Mouse (Mus musculus) brown adipose tissue, adult 24 weeks (tissue): ENCODE measurements around the gene Tac4. TPM values are rescaled to one million over a fixed set of nuclear protein-coding genes. Genes with fewer than 3 reads are reported as not detected.
A peak's percentile ranks its signal among the peaks of the same experiment; 100 is the strongest.

Experiments used
- H3K27ac ChIP-seq: fragments of 200-500 bp; replicated peaks from 2 replicates; pipeline ENCODE4 v1.5.1; 2012; ENCODE audit warnings: low read depth, mild to moderate bottlenecking, low read length
- H3K4me1 ChIP-seq: fragments of 200-500 bp; 2 replicates; pipeline ENCODE4 v1.6.1; 2012; ENCODE audit warnings: low read length, mixed read lengths; ENCODE audit not compliant: control insufficient read depth, insufficient read depth, insufficient read length
- H3K4me3 ChIP-seq: fragments of 200-500 bp; 2 replicates; pipeline ENCODE4 v1.5.1; 2012; ENCODE audit warnings: low read depth, mild to moderate bottlenecking, low read length, moderate library complexity; ENCODE audit not compliant: insufficient read depth
- polyA plus RNA-seq: library from polyadenylated mRNA; stranded (reverse); fragments of >200 nt; gene quantifications from 2 replicates; pipeline ENCODE4 v1.2.4, GENCODE M21; 2012; ENCODE audit not compliant: missing spikeins, insufficient read depth, insufficient read length

The Tac4 gene
- polyA plus RNA-seq, 1 experiment: not detected

DNA sequence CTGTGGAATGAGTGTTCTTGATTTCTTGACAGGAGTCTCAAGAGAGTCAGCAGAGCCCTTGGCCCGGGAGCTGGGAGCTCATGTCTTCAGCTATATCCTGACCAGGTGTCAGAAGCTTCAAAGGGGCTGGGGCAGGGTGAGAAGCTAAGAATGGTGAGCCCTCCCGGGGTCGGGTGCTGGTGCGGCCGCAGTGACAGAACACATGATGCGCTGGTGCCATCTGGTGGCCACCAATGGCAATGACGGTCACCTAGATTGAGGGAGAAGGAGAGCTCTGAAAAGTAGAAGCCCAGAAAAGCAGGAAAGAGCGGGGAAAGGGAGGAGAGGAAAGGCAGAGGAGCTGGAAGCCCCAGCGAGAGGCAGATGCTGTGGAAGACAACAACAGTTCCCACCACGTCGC, 10.0 kb upstream of the Tac4 start:
- H3K4me3 ChIP-seq: no peak overlapping the region
- no peaks in the 10 kb centered on the region for H3K4me1 ChIP-seq
- H3K27ac ChIP-seq: no peak overlapping the region

DNA sequence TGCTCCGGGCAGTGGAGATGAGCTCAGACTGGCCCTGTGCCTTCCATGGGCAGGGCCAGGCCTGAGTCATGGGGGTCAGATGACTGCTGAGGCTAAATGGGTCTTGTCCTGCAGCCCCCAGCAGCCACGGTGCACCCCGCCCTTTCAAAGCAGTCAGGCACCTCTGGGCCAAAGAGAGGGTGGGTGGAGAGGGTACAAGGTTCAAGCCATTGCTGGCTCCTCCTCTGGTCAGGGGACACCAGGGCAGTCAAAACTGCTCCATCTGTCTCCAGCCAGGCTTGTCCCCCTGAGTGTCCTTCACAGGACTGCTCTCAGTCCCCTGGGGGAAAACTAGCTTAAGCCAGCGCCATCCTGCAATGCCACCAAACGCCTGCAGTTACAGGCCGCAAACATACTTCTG, 9.2 kb upstream of the Tac4 start:
- H3K27ac ChIP-seq: no peak overlapping the region
- no peaks in the 10 kb centered on the region for H3K4me1 ChIP-seq
- H3K4me3 ChIP-seq: no peak overlapping the region

DNA sequence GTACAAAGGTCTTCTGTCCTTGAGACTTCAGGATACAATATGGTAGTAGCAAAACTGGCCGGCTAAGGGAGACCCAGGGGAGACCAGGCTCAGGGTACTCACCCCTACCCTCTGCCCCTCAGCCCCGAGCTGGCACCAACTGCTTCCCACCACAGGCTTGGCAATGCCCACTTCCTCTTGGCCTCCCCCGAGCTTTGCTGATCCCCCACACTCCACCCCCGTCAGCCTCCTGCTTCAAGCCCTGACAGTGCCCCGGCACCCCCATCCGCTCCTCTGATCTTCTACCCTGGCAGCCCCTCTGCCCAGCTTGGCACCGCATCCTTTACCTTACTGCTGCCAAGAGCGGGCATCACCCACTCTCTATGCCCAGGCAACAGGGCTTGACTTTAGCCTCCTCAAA, 7.2 kb upstream of the Tac4 start:
- H3K4me1 ChIP-seq: no peaks in the 10 kb centered on the region
- no peak overlapping the region for H3K4me3 ChIP-seq
- H3K27ac ChIP-seq: no peak overlapping the region

DNA sequence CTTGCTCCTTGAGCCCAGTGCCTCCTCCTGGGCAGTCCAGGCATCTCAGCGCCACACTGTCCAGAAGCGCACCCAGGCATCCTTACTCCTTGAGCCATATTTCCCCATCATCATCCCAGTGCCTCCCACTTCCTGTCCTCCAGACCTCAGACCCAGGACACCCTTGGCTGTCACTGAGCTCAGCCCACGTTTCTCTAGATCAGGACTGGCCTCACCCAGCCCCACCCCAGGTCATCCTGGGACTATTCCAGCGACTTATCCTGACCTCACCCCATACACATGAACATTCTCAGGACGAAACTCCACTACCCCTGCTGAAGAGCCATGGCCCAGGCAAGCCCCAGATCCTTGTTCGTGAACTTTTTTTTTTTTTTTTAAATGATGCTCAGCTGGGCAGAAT, 5.6 kb upstream of the Tac4 start:
- no peaks in the 10 kb centered on the region for H3K4me1 ChIP-seq

DNA sequence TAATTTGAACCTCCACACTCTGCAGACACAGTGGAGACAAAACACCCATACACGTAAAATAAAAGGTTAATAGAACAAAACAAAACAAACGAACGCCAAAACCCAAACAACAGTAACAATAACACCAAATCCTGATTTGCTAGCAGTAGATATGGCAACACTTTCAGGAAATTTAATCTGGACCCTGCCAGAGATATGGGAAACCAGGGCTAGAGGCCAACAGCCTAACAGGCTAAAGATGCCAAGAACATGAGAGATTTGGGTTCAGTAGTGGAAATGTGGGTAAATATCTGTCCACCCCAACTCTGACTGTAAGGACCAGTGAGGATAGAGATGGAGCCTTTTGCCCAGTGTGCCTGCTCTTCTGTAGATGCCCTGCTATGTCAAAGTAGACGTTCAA, 3.4 kb upstream of the Tac4 start:
- no peaks in the 10 kb centered on the region for H3K4me1 ChIP-seq
- no peak overlapping the region for H3K27ac ChIP-seq
- H3K4me3 ChIP-seq: no peak overlapping the region

More for the DNA sequence above, 5.6 kb upstream of the Tac4 start:
- Histone ChIP-seq H3K27ac (no peak overlapping the region), H3K4me3 (no peak overlapping the region)

DNA sequence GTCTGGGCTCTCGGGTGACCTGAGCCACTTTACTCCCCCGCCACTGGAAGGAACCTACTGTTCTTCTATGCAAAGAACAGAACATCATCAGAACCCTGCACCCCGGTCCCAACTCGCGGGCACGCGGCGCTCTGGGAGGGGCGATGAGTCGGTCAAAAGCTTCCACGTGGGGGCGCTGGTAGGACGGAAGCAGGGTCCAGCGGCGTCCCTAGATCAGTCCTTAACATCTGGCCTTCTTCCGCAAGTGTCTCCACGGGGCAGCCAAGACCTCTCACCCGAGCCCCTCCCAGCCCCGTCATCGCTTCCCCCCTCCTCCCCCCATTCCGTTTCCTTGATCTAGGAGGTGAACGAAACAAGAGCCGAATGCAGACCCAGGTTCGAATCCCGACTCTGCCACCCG, 2.8 kb upstream of the Tac4 start:
- Histone ChIP-seq H3K4me3 (peak overlapping the region; percentile 78), H3K27ac (peak overlapping the region; percentile 38)

DNA sequence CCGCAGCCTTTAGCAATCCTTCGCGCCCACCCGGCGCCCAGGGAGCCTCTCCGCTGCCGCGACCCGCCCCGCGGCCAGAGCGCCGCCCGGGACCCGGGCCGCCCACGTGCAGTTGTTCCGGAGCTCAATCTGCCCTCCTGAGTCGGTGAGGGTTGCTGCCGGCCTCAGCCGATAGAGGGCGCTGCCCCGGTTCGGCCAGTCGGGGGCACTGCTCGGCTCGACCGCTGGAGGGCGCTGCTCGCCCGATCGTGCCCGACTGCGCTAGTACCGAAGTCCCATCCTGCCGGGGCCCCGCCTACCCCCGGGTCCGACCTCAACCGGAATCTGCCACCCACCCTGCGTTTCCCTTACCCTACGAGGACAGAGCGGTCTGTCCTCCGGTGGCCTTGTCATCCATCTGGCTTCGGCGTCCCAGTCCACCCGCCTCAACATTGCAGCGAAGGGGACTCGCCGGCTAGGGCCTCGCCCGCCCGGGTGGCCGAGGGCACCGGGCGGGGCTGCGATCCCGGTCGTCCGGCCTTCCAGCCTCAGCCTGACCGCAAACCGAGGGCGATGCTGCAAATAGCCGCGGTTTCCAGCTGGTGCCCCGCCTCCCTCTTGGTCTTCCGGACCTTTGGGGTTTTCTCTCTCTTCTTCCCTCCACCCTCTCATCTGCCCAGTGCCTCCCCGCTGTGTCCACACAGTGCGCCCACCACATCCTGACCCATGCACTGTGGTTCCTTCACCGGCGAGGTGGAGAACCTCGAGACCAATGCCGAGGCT, 2.1 kb upstream of the Tac4 start:
- Histone ChIP-seq H3K4me3 (peak overlapping the region; percentile 78), H3K4me1 (peaks cover 5% of the 10 kb centered on the region), H3K27ac (peak overlapping the region; percentile 73)

More for the DNA sequence above, 2.8 kb upstream of the Tac4 start:
- H3K4me1 ChIP-seq: no peaks in the 10 kb centered on the region

DNA sequence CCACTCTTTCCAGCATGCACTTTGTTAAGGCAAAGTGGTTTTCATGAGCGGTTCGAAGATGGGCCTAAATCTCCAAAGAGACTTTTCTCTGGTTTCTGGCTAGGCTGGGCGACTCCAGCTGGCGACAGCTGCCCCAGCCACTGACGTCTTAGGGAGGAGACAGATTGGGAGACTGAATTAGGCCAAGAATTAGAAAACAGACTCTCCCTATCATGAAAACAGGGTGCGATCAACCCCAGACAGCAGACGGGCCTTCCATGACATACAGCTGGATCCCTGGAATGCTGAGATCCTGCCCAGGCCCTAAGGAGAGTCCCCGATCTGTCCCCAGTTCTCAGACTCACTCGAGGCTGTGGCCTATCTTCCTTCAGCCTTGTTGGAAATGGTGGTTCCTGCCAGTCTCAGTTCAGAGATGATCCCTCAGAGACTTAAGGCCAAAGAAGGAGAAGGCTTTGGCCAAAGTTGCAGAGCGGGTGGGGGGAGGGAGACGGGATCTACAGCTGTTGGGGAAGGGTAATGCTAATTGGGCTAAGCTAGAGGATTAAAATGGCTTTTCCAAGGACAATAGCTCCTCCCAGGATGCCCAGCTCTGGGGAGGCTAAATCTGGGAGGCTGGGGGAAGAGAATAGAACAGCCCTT, 2.6 kb downstream of the Tac4 start:
- no peak overlapping the region for H3K4me3 ChIP-seq
- H3K27ac ChIP-seq: peak overlapping the region; percentile 59; the same call in 1 of the 2 replicates
- peaks cover 5% of the 10 kb centered on the region for H3K4me1 ChIP-seq

DNA sequence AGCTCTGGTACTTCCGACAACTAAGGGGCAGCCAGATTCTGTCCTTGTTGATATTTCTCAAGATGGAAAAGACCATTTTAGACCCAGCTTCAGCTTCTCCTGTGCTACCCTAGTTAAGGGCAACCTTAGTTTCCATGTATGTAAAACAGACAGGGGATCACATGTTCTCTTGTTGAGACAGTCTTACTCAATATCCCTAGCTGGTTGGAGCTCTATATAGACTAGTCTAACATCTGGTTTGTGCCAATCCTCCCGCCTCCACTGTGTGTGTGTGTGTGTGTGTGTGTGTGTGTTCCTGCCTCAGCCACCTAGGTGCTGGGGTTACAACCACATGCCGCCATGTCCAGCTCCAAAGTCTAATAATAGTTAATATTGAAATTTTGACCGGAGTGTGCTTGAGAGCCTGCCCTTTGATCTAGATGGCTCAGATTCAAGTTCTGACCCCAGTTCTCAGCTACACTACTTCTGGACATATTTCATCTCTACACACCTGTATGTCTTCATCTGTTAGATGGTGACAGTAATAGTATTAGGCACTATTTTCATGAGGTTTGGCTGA, 3.2 kb downstream of the Tac4 start:
- Histone ChIP-seq H3K4me3 (no peak overlapping the region), H3K27ac (no peak overlapping the region), H3K4me1 (peaks cover 5% of the 10 kb centered on the region)

DNA sequence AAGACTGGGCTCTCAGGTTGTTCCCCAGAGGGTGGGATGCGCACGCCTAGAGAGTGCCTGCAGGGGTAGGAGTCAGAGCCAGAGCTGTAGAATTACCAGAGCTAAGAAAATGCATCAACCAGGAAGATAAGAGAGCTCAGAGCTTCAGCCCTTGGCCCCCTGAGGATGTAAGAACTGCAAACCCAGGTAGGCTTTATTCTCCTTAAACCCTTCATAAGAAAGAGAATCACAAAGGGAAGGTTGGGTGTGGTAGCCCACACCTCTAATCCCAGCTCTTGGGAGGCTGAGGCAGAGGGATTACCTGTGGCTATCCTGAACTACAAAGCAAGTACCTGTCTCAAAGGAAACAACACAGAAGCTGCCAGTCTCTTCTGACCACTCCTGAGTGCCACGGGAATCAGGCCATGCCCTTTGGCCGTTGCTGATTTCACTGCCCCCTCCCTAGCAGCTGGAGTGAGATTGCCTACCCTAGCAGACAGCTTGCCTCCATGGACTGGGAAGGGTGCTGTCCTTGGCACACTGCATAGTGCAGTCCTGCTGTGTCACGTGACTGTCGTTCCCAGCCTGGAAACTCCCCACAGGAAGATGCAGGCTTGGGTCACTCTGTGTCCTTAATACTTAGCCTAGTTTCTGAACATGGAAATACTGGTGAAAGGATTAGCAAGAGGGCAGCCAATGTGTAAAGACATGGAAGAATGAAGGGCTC, 5.4 kb downstream of the Tac4 start:
- no peak overlapping the region for H3K4me3 ChIP-seq
- H3K4me1 ChIP-seq: peaks cover 5% of the 10 kb centered on the region
- H3K27ac ChIP-seq: no peak overlapping the region

DNA sequence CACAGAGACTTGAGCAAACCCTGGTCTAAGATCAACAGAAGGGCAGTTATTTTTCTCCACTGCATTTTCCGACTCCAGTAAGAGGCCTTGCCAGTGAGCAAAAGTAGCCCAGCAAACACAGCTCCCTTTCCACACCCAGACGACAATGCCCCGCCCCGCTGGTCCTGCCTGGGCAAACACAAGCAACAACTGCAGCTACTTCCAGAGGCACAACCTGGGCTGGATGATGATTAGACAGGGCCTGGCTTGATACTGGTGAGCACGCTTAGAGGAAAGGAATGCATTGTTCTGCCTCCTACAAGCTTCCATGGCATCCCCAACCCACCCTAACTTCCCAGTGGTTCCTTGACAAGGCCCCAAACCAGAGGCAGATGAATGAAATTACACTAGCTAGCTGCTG, 12.3 kb downstream of the Tac4 start:
- no peaks in the 10 kb centered on the region for H3K4me1 ChIP-seq
- H3K27ac ChIP-seq: no peak overlapping the region
- H3K4me3 ChIP-seq: no peak overlapping the region

DNA sequence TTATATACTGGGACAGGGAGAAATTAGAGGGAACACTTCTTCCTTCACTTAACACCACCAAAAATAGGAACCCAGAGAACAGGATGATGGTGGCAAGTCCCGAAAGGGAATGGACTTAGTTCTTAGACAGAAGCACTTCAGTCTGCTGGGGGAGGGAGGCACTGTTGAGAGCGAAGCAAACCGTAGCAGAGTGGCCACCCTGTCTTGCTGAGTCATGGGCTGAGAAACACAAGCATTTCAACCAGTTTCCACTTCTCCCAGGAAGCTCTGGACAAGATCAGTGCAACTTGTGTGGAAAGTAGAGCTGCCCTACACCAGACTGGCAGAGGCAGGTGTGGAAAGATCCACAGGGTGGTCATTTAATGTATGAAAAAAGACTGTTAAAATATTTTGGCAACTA, 13.3 kb downstream of the Tac4 start:
- Histone ChIP-seq H3K4me3 (no peak overlapping the region), H3K27ac (no peak overlapping the region), H3K4me1 (no peaks in the 10 kb centered on the region)

DNA sequence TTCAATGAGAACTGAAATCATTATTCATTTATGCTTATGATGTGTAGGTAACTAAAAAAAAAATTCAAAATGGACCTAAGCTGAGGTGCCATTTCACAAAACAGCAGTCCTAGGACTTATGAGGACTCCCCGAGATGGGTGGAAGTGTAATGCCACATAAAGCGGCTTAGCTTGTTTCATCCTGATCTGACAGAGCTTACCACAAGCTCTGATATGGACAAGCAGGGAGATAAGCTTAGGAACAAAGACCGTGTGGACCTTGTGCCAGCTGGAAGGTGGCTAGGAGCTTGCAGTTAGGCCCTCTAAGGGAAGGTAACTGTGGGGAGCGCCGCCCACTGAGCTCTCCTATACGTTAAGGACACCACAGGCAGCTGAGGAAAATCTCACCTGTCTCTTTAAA, 14.7 kb downstream of the Tac4 start:
- Histone ChIP-seq H3K4me3 (no peak overlapping the region), H3K4me1 (no peaks in the 10 kb centered on the region), H3K27ac (no peak overlapping the region)

DNA sequence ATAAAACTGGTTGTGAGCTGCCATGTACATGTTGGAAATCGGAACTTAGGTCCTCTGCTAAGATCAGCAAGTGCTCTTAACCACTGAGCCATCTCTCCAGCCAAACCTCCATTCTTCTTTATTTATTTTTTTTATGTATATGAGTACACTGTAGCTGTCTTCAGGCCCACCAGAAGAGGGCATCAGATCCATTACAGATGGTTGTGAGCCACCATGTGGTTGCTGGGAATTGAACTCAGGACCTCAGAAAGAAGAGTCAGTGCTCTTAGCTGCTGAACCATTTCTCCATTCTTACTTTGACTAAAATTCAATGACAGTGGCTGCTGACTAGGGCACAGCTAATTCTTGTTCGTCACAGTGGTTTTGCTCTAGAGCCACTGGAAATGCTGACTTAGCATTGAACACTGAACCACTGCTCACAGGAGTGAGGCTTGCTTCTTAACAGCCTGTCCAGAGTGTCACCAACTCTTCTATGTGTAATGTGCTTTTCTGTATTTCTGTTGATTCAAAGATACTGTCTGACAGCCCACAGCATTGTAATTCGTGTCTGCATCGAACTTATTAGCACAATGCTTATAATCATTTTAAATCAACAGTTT, 17.8 kb downstream of the Tac4 start:
- Histone ChIP-seq H3K27ac (no peak overlapping the region), H3K4me3 (no peak overlapping the region), H3K4me1 (no peaks in the 10 kb centered on the region)

DNA sequence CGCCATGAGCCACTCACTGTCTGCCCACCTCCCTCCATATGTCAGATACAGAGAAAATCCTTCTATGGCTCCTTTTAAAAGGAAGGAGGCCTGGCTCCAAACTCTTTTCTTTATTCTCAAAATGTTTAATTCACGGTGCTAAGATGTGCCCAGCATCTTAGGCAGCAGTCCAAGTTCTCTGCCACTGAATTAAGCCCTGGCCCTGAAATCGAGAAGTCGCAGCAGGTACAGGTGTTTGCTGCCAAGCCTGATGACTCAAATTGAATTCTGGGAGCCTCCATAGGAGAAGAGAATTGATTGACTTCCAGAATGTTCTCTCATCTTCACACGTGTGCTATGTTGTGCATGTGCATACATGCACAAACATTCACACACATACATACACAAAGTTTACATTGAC, 21.0 kb downstream of the Tac4 start:
- H3K4me1 ChIP-seq: no peaks in the 10 kb centered on the region
- H3K4me3 ChIP-seq: no peak overlapping the region
- H3K27ac ChIP-seq: no peak overlapping the region
